Mouse (Mus musculus) limb, embryonic 14.5 days (tissue): Measurements from ENCODE around the gene Stau1. TPM values are rescaled to one million over a fixed set of nuclear protein-coding genes. Genes with fewer than 3 reads are reported as not detected.

Source experiments
- ATAC-seq: fragments of 200-750 bp; cut with Nextera tagmentation; 2 replicates; pipeline ENCODE4 v1.8.0; 2017; ENCODE audit warnings: low read depth, moderate number of reproducible peaks, moderate TSS enrichment; ENCODE audit not compliant: low FRiP score
- DNase-seq: peaks from one replicate; pipeline ENCODE4 v3.0.0-alpha.2; 2015; ENCODE audit warnings: low spot score
- H3K27ac ChIP-seq: fragments of 300-500 bp; sonication (generic); replicated peaks from 2 replicates; pipeline ENCODE4 v1.5.1; 2014; ENCODE audit warnings: low read depth, mild to moderate bottlenecking, low read length, moderate library complexity, mixed read lengths
- H3K27me3 ChIP-seq: fragments of 300-500 bp; sonication (generic); 2 replicates; pipeline ENCODE4 v1.6.1; 2014; ENCODE audit warnings: low read length, mixed read lengths; ENCODE audit not compliant: control insufficient read depth, insufficient read depth
- H3K36me3 ChIP-seq: fragments of 300-500 bp; sonication (generic); 2 replicates; pipeline ENCODE4 v1.6.1; 2014; ENCODE audit warnings: mild to moderate bottlenecking, low read length, moderate library complexity, mixed read lengths; ENCODE audit not compliant: control insufficient read depth, insufficient read depth
- H3K4me1 ChIP-seq: fragments of 300-500 bp; sonication (generic); 2 replicates; pipeline ENCODE4 v1.6.1; 2014; ENCODE audit warnings: antibody characterized with exemption, low read length, mixed read lengths; ENCODE audit not compliant: control insufficient read depth, insufficient read depth
- H3K4me2 ChIP-seq: fragments of 300-500 bp; sonication (generic); replicated peaks from 2 replicates; pipeline ENCODE4 v1.6.1; 2014; ENCODE audit warnings: low read depth, mild to moderate bottlenecking, low read length, moderate library complexity; ENCODE audit not compliant: severe bottlenecking
- H3K4me3 ChIP-seq: fragments of 300-500 bp; sonication (generic); replicated peaks from 2 replicates; pipeline ENCODE4 v1.5.1; 2014; ENCODE audit warnings: low read length
- H3K9ac ChIP-seq: fragments of 300-500 bp; sonication (generic); 2 replicates; pipeline ENCODE4 v1.6.1; 2014; ENCODE audit warnings: mild to moderate bottlenecking, low read depth, low read length, moderate library complexity; ENCODE audit not compliant: severe bottlenecking
- H3K9me3 ChIP-seq: fragments of 300-500 bp; sonication (generic); 2 replicates; pipeline ENCODE4 v1.6.1; 2016; ENCODE audit warnings: low read length; ENCODE audit not compliant: control insufficient read depth
- POLR2A ChIP-seq: fragments of 200-500 bp; IDR thresholded peaks from 2 replicates; pipeline ENCODE4 v1.8.0; 2012; ENCODE audit warnings: inconsistent platforms, mild to moderate bottlenecking, moderate library complexity, borderline replicate concordance; ENCODE audit not compliant: insufficient read depth, insufficient read length; ENCODE audit errors: extremely low read depth
- WGBS: fragments of 180-500 bp; shearing (Covaris S2); extraction: QIAGEN DNeasy Blood & Tissue Kit; methylation state at CpG from one replicate; pipeline ENCODE4 v1.1.7; 2014; 5-methylcytosine and 5-hydroxymethylcytosine counted together
- polyA plus RNA-seq, 2 experiments: library from polyadenylated mRNA; depleted of rRNA in 1 of 2; stranded (reverse) in 1 of 2; unstranded in 1 of 2; fragments of >200 nt; fragmentation: Nextera tagmentation in 1 of 2; extraction: Ambion mirVana in 1 of 2; gene quantifications; 2 replicates each; pipeline versions ENCODE4 v1.2.1 to v1.2.3; 2012 to 2014

Gene Stau1
- polyA plus RNA-seq, 2 experiments: 71.4 to 88.8 TPM

DNA sequence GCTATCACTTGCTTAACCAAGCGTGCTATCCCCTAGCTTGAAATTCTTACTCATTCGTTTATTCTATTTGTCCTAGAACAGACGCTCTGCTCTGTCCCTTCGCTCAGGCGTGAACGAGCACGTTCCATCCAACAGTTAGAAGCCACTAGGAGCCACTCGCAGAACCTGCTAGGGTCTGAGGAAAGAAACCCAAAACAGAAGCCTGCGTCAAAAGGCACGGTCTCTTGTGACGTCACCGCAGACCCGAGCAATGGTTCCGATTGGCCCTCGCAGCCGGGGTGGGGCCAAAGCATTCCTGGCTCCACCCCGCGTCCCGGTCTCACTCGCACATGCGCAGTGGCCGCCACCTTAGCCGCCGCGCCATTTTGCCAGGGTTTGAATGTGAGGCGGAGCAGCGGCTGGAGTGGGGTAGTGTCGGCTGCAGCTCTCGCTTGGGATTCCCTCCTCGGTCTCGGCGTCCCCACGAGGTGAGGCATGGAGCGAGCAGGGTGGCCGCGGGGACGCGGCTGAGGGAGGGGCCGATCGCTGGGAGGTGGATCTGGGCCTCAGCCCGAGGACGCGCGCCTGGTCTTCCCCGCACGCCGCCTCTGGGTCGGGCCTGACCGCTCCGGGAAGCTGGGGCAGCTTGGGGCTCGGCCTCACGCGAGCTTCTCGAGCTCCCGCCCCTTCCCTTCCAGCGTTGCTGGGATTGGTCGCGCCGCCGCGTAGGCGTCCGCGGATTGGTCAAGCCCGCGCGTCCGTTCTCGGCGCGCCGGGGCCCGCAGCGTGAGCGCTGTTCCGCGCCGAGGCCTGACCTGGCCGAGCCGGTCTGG, 90.2 kb downstream of the Stau1 start, which contains the start of gene Cse1l:
Cse1l (plus strand) TSS at position 330 of the 812 bp plus-strand sequence.
- Histone ChIP-seq H3K36me3 (peaks cover 8% of the 10 kb centered on the region; the same call in 1 of the 2 replicates), H3K4me3 (peak within 1 kb of the TSS; percentile 75), H3K27ac (peak within 1 kb of the TSS; percentile 95), H3K9me3 (no peaks in the 10 kb centered on the region), H3K4me2 (peak within 1 kb of the TSS; percentile 78), H3K27me3 (no peaks in the 10 kb centered on the region), H3K4me1 (peaks cover 9% of the 10 kb centered on the region), H3K9ac (peak within 1 kb of the TSS; percentile 74)
- under 1% methylated on average over 56 of the region's 80 CpGs for WGBS
- peak; percentile 70; the same call in 1 of the 2 replicates for TF ChIP-seq POLR2A
- DNase-seq (peak; percentile 99), ATAC-seq (peak; percentile 97)

DNA sequence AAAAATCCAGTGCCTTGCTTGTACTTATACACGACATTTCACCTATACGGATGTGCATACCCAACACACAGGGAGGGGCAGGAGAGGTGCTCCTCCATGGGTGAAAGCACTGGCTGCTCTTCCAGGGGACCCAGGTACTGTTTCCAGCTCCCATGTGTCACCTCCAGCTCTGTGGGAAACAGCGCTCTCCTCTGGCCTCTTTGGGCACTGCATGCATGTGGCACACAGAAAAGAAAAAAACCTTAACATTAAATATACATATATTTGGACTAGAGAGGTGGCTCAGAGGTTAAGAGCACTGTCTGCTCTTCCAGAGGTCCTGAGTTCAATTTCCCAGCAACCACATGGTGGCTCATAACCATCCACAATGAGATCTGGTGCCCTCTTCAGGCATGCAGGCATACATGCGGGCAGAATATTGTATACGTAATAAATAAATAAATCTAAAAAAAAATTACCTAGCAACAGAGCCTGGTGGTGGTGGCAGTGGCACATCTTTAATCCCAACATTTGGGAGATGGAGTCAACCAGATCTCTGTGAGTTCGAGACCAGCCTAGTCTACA, 92.3 kb downstream of the Stau1 start:
- peaks cover 3% of the 10 kb centered on the region; the same call in 1 of the 2 replicates for H3K36me3 ChIP-seq
- H3K9ac ChIP-seq: no peak overlapping the region
- DNase-seq: no peak
- WGBS: 91% methylated on average over 6 of the region's 6 CpGs
- no peak overlapping the region for H3K4me2 ChIP-seq
- H3K4me1 ChIP-seq: peaks cover 9% of the 10 kb centered on the region
- H3K27me3 ChIP-seq: no peaks in the 10 kb centered on the region
- H3K27ac ChIP-seq: no peak overlapping the region
- H3K9me3 ChIP-seq: no peaks in the 10 kb centered on the region
- TF ChIP-seq POLR2A: no peak
- no peak for ATAC-seq
- H3K4me3 ChIP-seq: no peak overlapping the region

DNA sequence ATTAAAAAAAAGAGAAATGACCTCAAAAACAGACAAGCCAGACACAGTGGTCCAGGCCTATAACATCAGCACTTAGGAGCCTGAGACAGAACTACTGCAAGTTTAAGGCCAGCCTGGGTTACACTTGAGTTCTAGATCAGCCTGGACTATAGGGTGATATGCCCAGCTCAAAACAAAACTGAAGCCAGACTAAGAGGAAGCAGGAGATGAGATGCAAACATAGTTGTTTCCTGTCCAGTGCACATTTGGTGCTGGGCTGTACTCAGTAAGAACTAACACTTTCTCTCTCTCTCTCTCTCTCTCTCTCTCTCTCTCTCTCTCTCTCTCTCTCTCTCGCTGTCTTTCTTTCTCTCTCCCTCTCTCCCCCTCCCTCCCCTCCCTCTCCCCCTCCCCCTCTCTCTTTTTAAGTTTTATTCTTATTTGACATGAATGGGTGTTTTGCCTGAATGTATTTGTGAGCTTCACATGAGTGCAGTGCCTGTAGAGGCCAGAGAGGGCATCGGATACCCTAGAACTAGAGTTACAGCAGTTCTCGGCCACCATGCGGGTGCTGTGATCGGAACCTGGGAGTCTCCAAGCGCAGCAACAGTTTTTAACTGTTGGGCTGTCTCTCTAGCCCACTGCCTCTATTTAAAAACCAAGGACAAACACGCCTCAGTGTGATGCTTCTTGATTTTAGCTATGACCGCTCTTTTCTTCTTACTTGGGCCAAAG, 95.2 kb downstream of the Stau1 start:
- H3K4me2 ChIP-seq: no peak overlapping the region
- H3K9me3 ChIP-seq: no peaks in the 10 kb centered on the region
- H3K9ac ChIP-seq: no peak overlapping the region
- no peaks in the 10 kb centered on the region for H3K4me1 ChIP-seq
- no peak for TF ChIP-seq POLR2A
- no peak overlapping the region for H3K4me3 ChIP-seq
- peaks cover 4% of the 10 kb centered on the region; the same call in 1 of the 2 replicates for H3K36me3 ChIP-seq
- no peaks in the 10 kb centered on the region for H3K27me3 ChIP-seq
- 89% methylated on average over 8 of the region's 8 CpGs for WGBS
- DNase-seq: no peak
- H3K27ac ChIP-seq: no peak overlapping the region
- ATAC-seq: no peak

DNA sequence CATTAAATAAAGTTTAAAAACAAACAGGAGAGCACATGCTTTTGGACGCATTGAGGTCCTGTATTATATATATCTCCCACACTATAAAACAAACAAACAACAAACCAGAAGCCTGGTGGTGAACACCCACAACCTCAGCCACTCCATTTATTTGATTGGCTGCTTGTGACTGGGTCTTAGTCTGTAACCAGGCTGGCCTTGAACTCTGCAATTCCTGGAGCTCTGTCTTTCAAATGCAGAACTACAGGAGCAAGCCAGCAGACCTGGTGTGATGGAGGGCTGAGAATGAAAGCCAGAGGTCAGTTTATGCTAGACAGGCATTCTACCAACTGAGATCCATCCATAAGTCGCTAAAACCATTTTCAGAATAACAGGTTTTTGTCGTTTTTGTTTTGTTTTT, 96.4 kb downstream of the Stau1 start:
- Histone ChIP-seq H3K9me3 (no peaks in the 10 kb centered on the region), H3K27me3 (no peaks in the 10 kb centered on the region), H3K9ac (no peak overlapping the region), H3K27ac (no peak overlapping the region), H3K36me3 (peaks cover 6% of the 10 kb centered on the region; the same call in 1 of the 2 replicates), H3K4me2 (no peak overlapping the region), H3K4me3 (no peak overlapping the region), H3K4me1 (no peaks in the 10 kb centered on the region)
- no peak for ATAC-seq
- no peak for DNase-seq
- TF ChIP-seq POLR2A: no peak
- WGBS: 59% methylated on average over 3 of the region's 3 CpGs

DNA sequence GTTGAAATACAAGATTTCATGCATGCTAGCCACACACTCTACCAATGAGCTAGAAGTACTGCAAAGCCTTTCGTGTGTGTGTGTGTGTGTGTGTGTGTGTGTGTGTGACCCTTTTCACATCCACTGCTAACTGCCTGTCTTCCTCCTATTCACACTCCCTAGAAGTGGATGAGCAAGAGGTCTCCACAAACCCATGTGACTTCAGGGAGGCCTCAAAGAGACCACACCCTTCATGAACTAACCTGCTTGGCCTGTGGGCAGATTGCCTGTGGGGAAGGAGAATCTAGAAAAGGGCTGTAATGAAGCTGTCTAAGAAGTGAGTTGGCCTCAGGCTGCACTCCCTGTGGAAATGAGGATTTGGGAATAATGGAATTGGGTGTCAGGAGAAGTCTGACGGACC, 96.9 kb downstream of the Stau1 start:
- 81% methylated on average over 2 of the region's 2 CpGs for WGBS
- Histone ChIP-seq H3K9me3 (no peaks in the 10 kb centered on the region), H3K4me2 (no peak overlapping the region), H3K4me1 (no peaks in the 10 kb centered on the region), H3K9ac (no peak overlapping the region), H3K27ac (no peak overlapping the region), H3K36me3 (peaks cover 9% of the 10 kb centered on the region; the same call in 1 of the 2 replicates), H3K27me3 (no peaks in the 10 kb centered on the region), H3K4me3 (no peak overlapping the region)
- TF ChIP-seq POLR2A: no peak
- ATAC-seq (no peak), DNase-seq (no peak)

Other genes with a start within 250 kb of the Stau1 start
- 7.7 and 10.3 TPM in 2 replicates for gene Trp53rkb, start 203.8 kb downstream of the Stau1 start, polyA plus RNA-seq (2012; rRNA removed)
- gene Trp53rkb, start 203.8 kb downstream of the Stau1 start, polyA plus RNA-seq (2014; fragmentation: Nextera tagmentation; extraction: Ambion mirVana): 8.0 and 10.8 TPM in 2 replicates
- gene Arfgef2, start 190.7 kb downstream of the Stau1 start, polyA plus RNA-seq (2012; rRNA removed): 10.5 and 11.3 TPM in 2 replicates
- gene Arfgef2, start 190.7 kb downstream of the Stau1 start, polyA plus RNA-seq (2014; fragmentation: Nextera tagmentation; extraction: Ambion mirVana): 6.1 and 6.9 TPM in 2 replicates
- gene Cse1l, start 90.3 kb downstream of the Stau1 start, polyA plus RNA-seq (2012; rRNA removed): 66.4 and 69.8 TPM in 2 replicates
- gene Cse1l, start 90.3 kb downstream of the Stau1 start, polyA plus RNA-seq (2014; fragmentation: Nextera tagmentation; extraction: Ambion mirVana): 108 and 114 TPM in 2 replicates
- gene Ddx27, start 18.9 kb upstream of the Stau1 start, polyA plus RNA-seq (2012; rRNA removed): 45.2 and 50.2 TPM in 2 replicates
- 36.5 and 39.2 TPM in 2 replicates for gene Ddx27, start 18.9 kb upstream of the Stau1 start, polyA plus RNA-seq (2014; fragmentation: Nextera tagmentation; extraction: Ambion mirVana)
- 10.6 and 11.9 TPM in 2 replicates for gene Znfx1, start 66.7 kb upstream of the Stau1 start, polyA plus RNA-seq (2012; rRNA removed)
- gene Znfx1, start 66.7 kb upstream of the Stau1 start, polyA plus RNA-seq (2014; fragmentation: Nextera tagmentation; extraction: Ambion mirVana): 7.8 and 9.5 TPM in 2 replicates
- 2.7 and 3.3 TPM in 2 replicates for gene Kcnb1, start 193.9 kb upstream of the Stau1 start, polyA plus RNA-seq (2012; rRNA removed)
- 1.3 and 1.6 TPM in 2 replicates for gene Kcnb1, start 193.9 kb upstream of the Stau1 start, polyA plus RNA-seq (2014; fragmentation: Nextera tagmentation; extraction: Ambion mirVana)
- 37.7 and 53.0 TPM in 2 replicates for gene Ptgis, start 244.3 kb upstream of the Stau1 start, polyA plus RNA-seq (2012; rRNA removed)
- 31.2 and 31.8 TPM in 2 replicates for gene Ptgis, start 244.3 kb upstream of the Stau1 start, polyA plus RNA-seq (2014; fragmentation: Nextera tagmentation; extraction: Ambion mirVana)